Mouse (Mus musculus) CH12.LX (cell line): Measurements from ENCODE around the gene Olfr543. TPM values are rescaled to one million over a fixed set of nuclear protein-coding genes. Genes with fewer than 3 reads are reported as not detected.

Experiments
- DNase-seq: peaks from one replicate; pipeline ENCODE4 v3.0.0-alpha.2; 2013; ENCODE audit errors: extremely low read depth
- H3K27ac ChIP-seq: 2 replicates; pipeline ENCODE4 v1.5.1; 2012; ENCODE audit warnings: low read depth, mild to moderate bottlenecking, control low read depth, moderate library complexity; ENCODE audit not compliant: insufficient read depth
- H3K27me3 ChIP-seq: replicated peaks from 2 replicates; pipeline ENCODE3; 2012; ENCODE audit warnings: inconsistent platforms
- H3K36me3 ChIP-seq, 2 experiments: replicated peaks in 1 of 2; 2 replicates each; pipeline versions ENCODE3 to v1.6.1; 2012; ENCODE audit warnings: inconsistent platforms in 1 of 2, low read length in 1 of 2, mild to moderate bottlenecking in 1 of 2, mixed read lengths in 1 of 2, moderate library complexity in 1 of 2; ENCODE audit not compliant: control insufficient read depth in 1 of 2, insufficient read depth in 1 of 2
- H3K4me1 ChIP-seq, 2 experiments: 2 replicates each; pipeline ENCODE4 v1.6.1; 2012; ENCODE audit warnings: inconsistent platforms in 1 of 2, moderate library complexity in 1 of 2; ENCODE audit not compliant: insufficient read depth in 2 of 2, control insufficient read depth in 1 of 2
- H3K4me2 ChIP-seq: 2 replicates; pipeline ENCODE4 v1.6.1; 2012; ENCODE audit warnings: low read depth, mild to moderate bottlenecking, control low read depth; ENCODE audit not compliant: poor library complexity, insufficient read depth, severe bottlenecking
- H3K4me3 ChIP-seq, 3 experiments: fragments of 150-350 bp in 1 of 3; sonication (generic) in 1 of 3; replicated peaks in 1 of 3; 2 replicates each; pipeline versions ENCODE3 to v1.5.1; 2011 to 2012; ENCODE audit warnings: low read depth in 2 of 3, low read length in 2 of 3, mild to moderate bottlenecking in 2 of 3, moderate library complexity in 2 of 3, control low read depth in 1 of 3, improper control_type of control experiment in 1 of 3, inconsistent platforms in 1 of 3, mixed read lengths in 1 of 3; ENCODE audit not compliant: poor library complexity in 1 of 3
- H3K79me2 ChIP-seq: replicated peaks from 2 replicates; pipeline ENCODE4 v1.6.1; 2012; ENCODE audit warnings: mild to moderate bottlenecking, moderate library complexity; ENCODE audit not compliant: control insufficient read depth, poor library complexity, insufficient read depth, severe bottlenecking; ENCODE audit errors: extremely low read depth
- H3K9ac ChIP-seq: 2 replicates; pipeline ENCODE4 v1.6.1; 2012; ENCODE audit warnings: low read depth, mild to moderate bottlenecking, control low read depth, moderate library complexity; ENCODE audit not compliant: insufficient read depth
- H3K9me3 ChIP-seq: replicated peaks from 2 replicates; pipeline ENCODE3; 2012; ENCODE audit warnings: low read length, inconsistent platforms, mixed read lengths
- CHD2 ChIP-seq: IDR thresholded peaks from 2 replicates; pipeline ENCODE4 v1.6.1; 2011; ENCODE audit warnings: low read length, improper control_type of control experiment
- ETS1 ChIP-seq: conservative IDR thresholded peaks from 2 replicates; pipeline ENCODE4 v1.6.1; 2012; ENCODE audit warnings: low read depth, mild to moderate bottlenecking, inconsistent platforms, low read length, improper control_type of control experiment, moderate library complexity
- GABPA ChIP-seq: IDR thresholded peaks from 2 replicates; pipeline ENCODE4 v1.6.1; 2012; ENCODE audit warnings: low read depth, low read length, improper control_type of control experiment, inconsistent platforms; ENCODE audit not compliant: insufficient replicate concordance
- MAFK ChIP-seq: IDR thresholded peaks from 2 replicates; pipeline ENCODE4 v1.6.1; 2011; ENCODE audit warnings: low read length, improper control_type of control experiment; ENCODE audit not compliant: insufficient replicate concordance
- MAZ ChIP-seq: IDR thresholded peaks from 2 replicates; pipeline ENCODE4 v1.6.1; 2012; ENCODE audit warnings: low read depth, mild to moderate bottlenecking, inconsistent platforms, low read length, improper control_type of control experiment, moderate library complexity
- MEF2A ChIP-seq: IDR thresholded peaks from 2 replicates; pipeline ENCODE4 v1.6.1; 2014; ENCODE audit warnings: low read depth, mild to moderate bottlenecking, inconsistent platforms, low read length, improper control_type of control experiment, borderline replicate concordance
- MXI1 ChIP-seq: IDR thresholded peaks from 2 replicates; pipeline ENCODE4 v1.6.1; 2011; ENCODE audit warnings: mild to moderate bottlenecking, low read depth, low read length, improper control_type of control experiment
- MYC ChIP-seq: IDR thresholded peaks from 2 replicates; pipeline ENCODE4 v1.6.1; 2011; ENCODE audit warnings: low read depth, mild to moderate bottlenecking, improper control_type of control experiment, low read length
- NRF1 ChIP-seq: IDR thresholded peaks from 2 replicates; pipeline ENCODE4 v1.6.1; 2014; ENCODE audit warnings: low read depth, mild to moderate bottlenecking, inconsistent platforms, low read length, improper control_type of control experiment, moderate library complexity
- PAX5 ChIP-seq: IDR thresholded peaks from 2 replicates; pipeline ENCODE4 v1.6.1; 2012; ENCODE audit warnings: low read length, inconsistent platforms, mixed read lengths
- RAD21 ChIP-seq: IDR thresholded peaks from 2 replicates; pipeline ENCODE4 v1.6.1; 2011; ENCODE audit warnings: low read depth, mild to moderate bottlenecking, low read length, improper control_type of control experiment, moderate library complexity
- RCOR1 ChIP-seq: conservative IDR thresholded peaks from 2 replicates; pipeline ENCODE4 v1.6.1; 2012; ENCODE audit warnings: low read depth, mild to moderate bottlenecking, inconsistent platforms, low read length, improper control_type of control experiment
- SIN3A ChIP-seq: IDR thresholded peaks from 2 replicates; pipeline ENCODE4 v1.6.1; 2012; ENCODE audit warnings: low read length, improper control_type of control experiment, inconsistent platforms
- TBP ChIP-seq: conservative IDR thresholded peaks from 2 replicates; pipeline ENCODE4 v1.6.1; 2011; ENCODE audit warnings: low read depth, low read length, improper control_type of control experiment
- TCF12 ChIP-seq: IDR thresholded peaks from 2 replicates; pipeline ENCODE4 v1.6.1; 2014; ENCODE audit warnings: low read depth, mild to moderate bottlenecking, inconsistent platforms, low read length, improper control_type of control experiment
- USF1 ChIP-seq: IDR thresholded peaks from 2 replicates; pipeline ENCODE4 v1.6.1; 2014; ENCODE audit warnings: low read depth, mild to moderate bottlenecking, inconsistent platforms, low read length, improper control_type of control experiment
- ZNF384 ChIP-seq: IDR thresholded peaks from 2 replicates; pipeline ENCODE4 v1.6.1; 2012; ENCODE audit warnings: low read depth, low read length, improper control_type of control experiment, inconsistent platforms
- dilution Hi-C: fragments of 300-500 bp; cut with MboI; formaldehyde crosslinking; loops from 2 replicates; pipeline ENCODE4 v1.14.3; 2020; ENCODE audit warnings: low sequenced_read_pairs; ENCODE audit not compliant: extremely low pct_unique_long_range_greater_than_20kb, extremely low pct_ligation_motif_present
- in situ Hi-C: fragments of 300-500 bp; cut with MboI; formaldehyde crosslinking; loops from 3 replicates; pipeline ENCODE4 v1.14.3; 2019; ENCODE audit warnings: low sequenced_read_pairs, low pct_ligation_motif_present, low pct_unique_long_range_greater_than_20kb, mixed read lengths
- polyA plus RNA-seq: library from polyadenylated mRNA; unstranded; fragments of >175 nt; gene quantifications from 2 replicates; pipeline ENCODE4 v1.2.1, GENCODE M21; 2012; ENCODE audit warnings: low read depth; ENCODE audit not compliant: insufficient read length
- total RNA-seq, 2 experiments: library from RNA; depleted of rRNA; stranded (reverse); fragments of 300-350 nt in 1 of 2; fragments of >200 nt in 1 of 2; gene quantifications; 2 replicates each; pipeline ENCODE4 v1.2.3; 2012 to 2014

Olfr543 gene
- total and polyA plus RNA-seq, 3 experiments, result 1.1 TPM; not detected in 2

GRCm38 (mm10) chr7:102444301-102444700 lies 37.2 kb downstream of the Olfr543 start:
- H3K36me3 ChIP-seq, result peaks cover 27 to 52% of the 10 kb centered on the region in 2 experiments
- in situ Hi-C loops, result no loop called here
- H3K4me3 ChIP-seq, result peak overlapping the region in 1 of 3 experiments; percentile 38
- no peak for TF ChIP-seq MYC
- TF ChIP-seq CHD2, result no peak
- TF ChIP-seq TBP, result no peak
- TF ChIP-seq USF1, result no peak
- no peak for TF ChIP-seq PAX5
- TF ChIP-seq RAD21, result no peak
- TF ChIP-seq RCOR1, result no peak
- no peak for TF ChIP-seq ETS1
- TF ChIP-seq NRF1, result no peak
- no peak for TF ChIP-seq MEF2A
- no peak for TF ChIP-seq GABPA
- TF ChIP-seq MAFK, result no peak
- no peak for TF ChIP-seq SIN3A
- TF ChIP-seq, all 38 proteins: peak for 0
- H3K79me2 ChIP-seq, result peaks cover 41% of the 10 kb centered on the region
- H3K9ac ChIP-seq, result no peak overlapping the region
- no peaks in the 10 kb centered on the region for H3K27me3 ChIP-seq
- peaks cover 5 to 28% of the 10 kb centered on the region in 2 experiments for H3K4me1 ChIP-seq
- dilution Hi-C loops, result no loop called here
- DNase-seq, result no peak
- H3K9me3 ChIP-seq, result no peaks in the 10 kb centered on the region
- 0 out of 2 replicates have a peak overlapping the region, but pooled peaks have one; percentile 2 for H3K4me2 ChIP-seq
- H3K27ac ChIP-seq, result no peak overlapping the region

- no peaks in the 10 kb centered on the region for H3K9me3 ChIP-seq
- no peaks in the 10 kb centered on the region for H3K27me3 ChIP-seq
- TF ChIP-seq ZNF384 (peak; percentile 36; the same call in 1 of the 2 replicates), SIN3A (no peak; the same call in 1 of the 2 replicates), MAZ (no peak), MXI1 (no peak), USF1 (no peak), TCF12 (no peak)
- H3K4me1 ChIP-seq, result peaks cover 5 to 28% of the 10 kb centered on the region in 2 experiments
- H3K27ac ChIP-seq, result no peak overlapping the region; the same call in 1 of the 2 replicates
- dilution Hi-C loops, result no loop called here
- peak overlapping the region; percentile 88 for H3K9ac ChIP-seq
- peaks cover 20 to 35% of the 10 kb centered on the region in 2 experiments for H3K36me3 ChIP-seq
- in situ Hi-C loops, result no loop called here
- no peak for DNase-seq
- H3K79me2 ChIP-seq, result peaks cover 41% of the 10 kb centered on the region
- H3K4me3 ChIP-seq, result peak overlapping the region; percentile 91 to 100 (median 97)
- peak overlapping the region; percentile 37 for H3K4me2 ChIP-seq
These were observed 39.0 kb downstream of the Olfr543 start for GRCm38 (mm10) chr7:102442432-102442831.
